Mouse (Mus musculus): Measurements from ENCODE around the gene Bcl9l.

Gene Bcl9l

GRCm38 (mm10) chr9:44511935-44512716, 29.5 kb downstream of the Bcl9l start:
- DNase-seq (ENCODE audit: low read depth, low spot score) = no peak

- DNase-seq (ENCODE audit: low read depth, low spot score) = no peak
These were observed 30.0 kb downstream of the Bcl9l start for GRCm38 (mm10) chr9:44512717-44513003.

- DNase-seq (ENCODE audit: low read depth, low spot score) = no peak
These were observed 30.5 kb downstream of the Bcl9l start for GRCm38 (mm10) chr9:44513121-44513520.

GRCm38 (mm10) chr9:44513610-44514009, 31.0 kb downstream of the Bcl9l start:
- no peak for DNase-seq (ENCODE audit: low read depth, low spot score)

GRCm38 (mm10) chr9:44514147-44514546, 31.5 kb downstream of the Bcl9l start:
- DNase-seq (ENCODE audit: low read depth, low spot score) = no peak

GRCm38 (mm10) chr9:44515131-44515751, 32.6 kb downstream of the Bcl9l start:
- DNase-seq (ENCODE audit: low read depth, low spot score) = no peak

GRCm38 (mm10) chr9:44515891-44516290, 33.3 kb downstream of the Bcl9l start:
- DNase-seq (ENCODE audit: low read depth, low spot score) = no peak

GRCm38 (mm10) chr9:44517368-44517767, 34.7 kb downstream of the Bcl9l start:
- DNase-seq (ENCODE audit: low read depth, low spot score) = no peak

GRCm38 (mm10) chr9:44518068-44518467, 35.4 kb downstream of the Bcl9l start:
- no peak for DNase-seq (ENCODE audit: low read depth, low spot score)

- DNase-seq (ENCODE audit: low read depth, low spot score) = no peak
These were observed 39.3 kb downstream of the Bcl9l start for GRCm38 (mm10) chr9:44521927-44522326.

GRCm38 (mm10) chr9:44523686-44524085, 41.1 kb downstream of the Bcl9l start:
- no peak for DNase-seq (ENCODE audit: low read depth, low spot score)

GRCm38 (mm10) chr9:44524235-44524826, 41.7 kb downstream of the Bcl9l start:
- no peak for DNase-seq (ENCODE audit: low read depth, low spot score)

GRCm38 (mm10) chr9:44525001-44525400, 42.4 kb downstream of the Bcl9l start:
- DNase-seq (ENCODE audit: low read depth, low spot score) = no peak

GRCm38 (mm10) chr9:44525589-44525988, 43.0 kb downstream of the Bcl9l start:
- no peak for DNase-seq (ENCODE audit: low read depth, low spot score)

- no peak for DNase-seq (ENCODE audit: low read depth, low spot score)
These were observed 43.9 kb downstream of the Bcl9l start for GRCm38 (mm10) chr9:44526337-44527112.

- DNase-seq (ENCODE audit: low read depth, low spot score) = no peak
These were observed 45.7 kb downstream of the Bcl9l start for GRCm38 (mm10) chr9:44528340-44528739.

- no peak for DNase-seq (ENCODE audit: low read depth, low spot score)
These were observed 50.5 kb downstream of the Bcl9l start for GRCm38 (mm10) chr9:44532991-44533580.

GRCm38 (mm10) chr9:44537625-44538301, 55.1 kb downstream of the Bcl9l start:
- no peak for DNase-seq (ENCODE audit: low read depth, low spot score)

- DNase-seq (ENCODE audit: low read depth, low spot score) = no peak
These were observed 57.3 kb downstream of the Bcl9l start for GRCm38 (mm10) chr9:44539816-44540421.

- no peak for DNase-seq (ENCODE audit: low read depth, low spot score)
These were observed 58.1 kb downstream of the Bcl9l start for GRCm38 (mm10) chr9:44540676-44541075.

- no peak for DNase-seq (ENCODE audit: low read depth, low spot score)
These were observed 59.7 kb downstream of the Bcl9l start for GRCm38 (mm10) chr9:44542364-44542763.

Measured in retina, postnatal 7 days (tissue).